Mouse (Mus musculus) right cerebral cortex, postnatal 4 days (tissue): ENCODE data around the gene Rad18.
"Not testable (repeated sequence)": the region's sequence is repeated elsewhere in the genome, so short reads cannot be mapped to it uniquely, and the experiment has no call there.

Experiments
- DNase-seq: peaks from one replicate; pipeline ENCODE4 v3.0.0-alpha.2; 2022

Gene Rad18

DNA sequence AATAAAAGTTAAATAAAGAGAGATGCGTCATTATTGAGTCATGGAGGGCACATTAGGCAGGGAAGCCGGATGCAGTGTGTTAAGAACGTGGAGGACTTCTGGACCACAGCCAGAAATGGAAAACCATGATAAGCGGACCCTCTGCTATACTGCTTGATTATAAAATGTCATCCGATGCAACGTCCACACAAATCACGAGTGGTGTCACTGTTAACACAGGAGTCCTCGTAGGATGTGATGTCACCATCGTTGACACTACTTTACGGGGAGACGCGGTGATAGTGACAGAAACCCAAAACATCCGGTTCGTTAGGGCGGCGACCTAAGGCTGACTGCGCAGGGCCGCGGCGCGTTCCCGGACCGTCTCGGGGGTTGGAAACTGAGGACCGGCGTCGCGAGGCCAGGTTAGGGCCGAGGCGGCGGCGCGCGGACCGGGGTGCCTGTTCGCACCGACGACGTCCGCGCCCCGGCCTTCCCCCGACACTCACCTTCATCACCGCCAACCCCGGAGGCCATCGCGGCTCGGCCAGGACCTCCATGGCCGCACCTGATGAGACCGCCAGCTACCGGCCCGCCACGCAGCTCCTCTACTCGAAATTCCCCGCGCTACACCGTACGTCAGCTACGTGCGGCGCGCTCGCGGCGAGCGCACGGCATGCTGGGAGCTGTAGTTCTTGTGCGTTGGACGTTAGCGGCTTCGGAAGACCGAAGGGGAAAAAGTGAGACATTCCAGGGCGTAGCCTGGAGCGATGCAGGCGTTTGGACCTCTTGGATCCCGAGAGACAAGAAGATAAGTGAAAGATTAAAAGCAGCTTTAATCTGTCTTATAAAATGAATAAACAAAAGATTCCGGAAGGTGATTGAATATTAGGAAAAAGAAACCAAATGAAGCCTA, at the start of gene Rad18:
Gene Rad18 (minus strand): TSS at position 631 of the 895 bp plus-strand sequence.
- DNase-seq = peak; percentile 81

DNA sequence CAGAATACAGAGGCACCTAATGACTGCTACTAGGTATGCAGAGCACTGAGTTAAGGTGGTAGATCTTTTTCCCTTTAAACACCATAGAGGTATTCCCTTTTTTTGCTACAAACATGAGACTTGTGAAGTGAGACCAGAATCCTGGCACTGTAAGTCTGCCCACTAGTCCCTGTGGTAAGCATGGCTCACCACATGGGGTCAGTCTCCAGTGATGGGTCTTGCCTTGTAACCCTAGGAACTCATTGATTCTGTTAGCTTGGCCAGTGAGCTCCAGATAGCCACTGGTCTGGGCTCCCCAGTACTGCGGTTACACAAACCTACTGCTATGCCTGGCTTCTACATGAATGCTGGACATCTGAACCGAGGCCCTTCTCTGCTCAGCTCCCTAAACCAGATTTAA, 45.8 kb upstream of the Rad18 start:
- DNase-seq = no peak

DNA sequence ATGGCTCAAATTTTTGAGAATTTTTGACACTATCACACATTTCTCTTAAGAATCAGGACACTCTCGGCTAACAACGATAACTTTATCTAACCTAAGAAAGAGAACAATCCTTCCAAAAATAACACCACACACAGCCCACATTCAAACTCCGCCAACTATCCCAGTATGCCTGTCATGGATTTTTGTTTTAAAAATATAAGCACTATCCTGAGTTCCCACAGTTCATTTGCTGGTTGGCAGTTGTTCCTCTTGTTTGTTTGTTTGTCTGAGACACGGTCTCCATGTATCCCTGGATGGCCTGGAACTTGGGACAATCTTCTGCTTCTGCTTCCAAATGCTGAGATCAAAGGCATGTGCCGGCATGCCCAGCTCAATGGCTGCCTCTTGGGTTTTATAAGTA, 45.3 kb upstream of the Rad18 start:
- DNase-seq = no peak

DNA sequence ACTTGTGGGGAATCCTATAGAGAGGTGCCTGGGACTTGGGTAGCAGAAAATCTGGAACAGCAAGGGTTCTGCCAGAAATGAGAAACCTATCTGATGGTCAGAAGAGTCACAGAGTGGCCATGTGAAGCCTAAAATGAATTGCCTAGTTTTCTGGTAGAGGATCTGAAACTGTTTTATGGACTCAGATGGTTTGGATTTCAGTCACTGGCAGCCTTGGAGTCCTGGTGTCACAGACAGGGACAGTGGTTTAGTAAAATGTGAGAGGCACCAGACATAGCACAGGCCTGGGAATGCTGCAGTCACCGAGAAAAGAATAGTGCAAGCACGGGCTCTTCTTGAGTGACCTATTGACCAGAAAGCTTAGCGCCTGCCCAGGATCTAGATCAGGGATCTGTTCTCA, 43.1 kb upstream of the Rad18 start:
- DNase-seq = no peak

DNA sequence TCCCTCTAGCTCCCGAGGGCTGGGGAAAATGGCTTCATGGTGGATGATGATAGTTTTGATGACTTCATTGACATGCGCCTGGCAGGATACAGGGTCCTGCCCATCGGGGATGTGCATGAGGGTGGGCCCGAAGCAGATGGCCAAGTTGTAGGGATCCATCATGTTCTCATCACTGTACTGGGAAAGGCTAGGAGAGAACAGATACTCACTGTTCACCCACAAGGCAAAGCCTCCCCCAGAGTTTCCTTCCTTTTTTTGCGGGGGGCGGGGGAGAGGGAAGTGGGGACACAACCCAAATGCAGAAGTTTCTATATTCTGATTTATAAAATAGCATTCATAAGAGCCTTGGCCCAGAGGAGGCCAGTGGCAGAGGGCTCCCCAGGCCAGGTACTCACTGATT, 42.4 kb upstream of the Rad18 start:
- no peak for DNase-seq

DNA sequence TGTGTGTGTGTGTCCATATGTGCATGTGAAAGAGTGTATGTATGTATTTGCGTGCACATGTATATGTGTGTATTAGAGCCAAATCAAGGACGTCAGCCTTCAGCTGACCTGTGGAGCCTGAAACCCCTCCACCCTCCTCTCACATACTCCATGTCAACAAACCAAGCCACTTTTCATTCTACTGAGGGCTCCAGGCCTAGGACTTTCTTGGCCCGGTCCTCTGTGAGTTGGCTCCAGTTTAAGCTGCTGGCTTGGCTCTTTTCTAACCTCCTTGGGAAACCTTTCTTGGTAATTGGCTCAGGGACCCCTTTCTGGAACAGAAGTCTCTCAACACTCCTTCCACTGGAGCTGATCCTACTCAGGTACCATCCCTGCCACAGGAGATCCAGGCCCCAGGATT, 40.0 kb upstream of the Rad18 start:
- no peak for DNase-seq

DNA sequence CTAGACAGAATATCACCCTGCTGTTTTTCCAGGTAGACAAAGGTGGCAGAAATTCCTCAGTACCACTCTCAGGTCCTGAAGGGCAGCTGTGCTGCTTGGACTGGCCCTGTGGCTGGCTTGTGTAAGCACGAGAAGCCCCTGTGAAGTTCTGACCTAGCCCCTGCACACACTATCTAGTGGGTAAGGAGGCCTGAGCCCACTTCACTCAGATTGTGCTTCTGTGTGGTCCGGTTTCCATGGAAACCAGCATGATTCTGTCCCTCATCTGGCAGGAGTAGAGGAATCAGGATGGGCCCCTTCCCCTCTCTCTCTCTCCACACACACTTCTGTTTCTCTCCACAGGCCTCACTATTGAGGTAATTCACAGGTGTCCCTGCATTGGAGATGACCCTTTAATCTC, 38.6 kb upstream of the Rad18 start:
- DNase-seq = no peak

DNA sequence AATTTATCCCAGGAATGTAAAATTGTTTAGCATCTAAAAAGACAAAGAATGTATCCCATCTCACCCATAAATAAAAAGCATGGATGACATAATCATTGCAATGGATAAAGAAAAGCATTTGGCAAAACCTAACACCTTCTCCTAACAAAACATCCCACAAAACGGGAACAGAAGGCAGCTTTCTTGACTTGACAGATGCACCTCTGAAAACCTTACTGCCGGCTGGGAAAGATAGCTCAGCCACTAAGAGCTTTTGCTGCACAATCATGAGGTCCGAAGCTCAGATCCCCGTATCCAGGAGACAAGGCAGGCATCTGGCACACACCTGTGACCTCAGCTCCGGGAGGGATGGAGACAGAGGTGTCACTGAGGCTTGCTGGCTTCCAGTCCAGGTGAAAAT, 37.5 kb upstream of the Rad18 start:
- no peak for DNase-seq

DNA sequence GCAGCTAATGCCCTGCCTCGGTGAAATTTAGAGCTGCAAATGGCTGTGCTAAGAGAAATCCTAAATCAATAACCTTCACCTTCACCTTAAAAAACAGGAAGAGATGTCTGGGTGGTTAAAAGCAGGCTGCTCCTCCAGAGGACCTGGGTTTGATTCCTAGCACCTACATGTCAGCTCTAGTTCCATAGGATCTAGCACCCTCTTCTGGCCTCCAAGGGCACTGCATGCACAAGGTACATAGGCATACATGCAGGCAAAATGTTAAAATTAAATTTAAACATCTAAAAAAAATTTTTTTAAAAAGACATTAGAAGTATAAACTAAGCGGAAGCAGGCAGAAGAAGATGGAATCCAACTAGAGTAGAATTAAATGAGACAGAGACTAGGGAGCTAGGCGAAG, 35.9 kb upstream of the Rad18 start:
- no peak for DNase-seq

DNA sequence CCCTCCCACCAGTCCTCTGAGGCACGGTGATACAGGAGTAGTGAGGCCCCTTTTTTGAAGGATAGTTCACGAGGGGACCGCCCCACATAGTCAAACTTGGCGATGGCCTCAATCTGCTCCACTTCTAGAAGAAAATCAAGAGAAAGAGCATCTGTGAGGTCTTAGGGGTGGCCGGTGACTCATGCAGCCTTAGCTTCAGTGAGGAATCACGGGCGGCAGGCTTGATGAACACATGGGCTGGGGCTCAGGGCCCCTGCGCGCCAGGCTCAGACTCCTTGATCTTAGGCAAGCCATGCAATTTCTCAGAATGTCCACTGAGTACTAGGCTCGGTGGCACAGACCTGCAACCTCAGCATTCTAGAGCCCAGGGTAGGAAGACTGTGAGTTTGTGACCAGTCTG, 34.9 kb upstream of the Rad18 start:
- no peak for DNase-seq

DNA sequence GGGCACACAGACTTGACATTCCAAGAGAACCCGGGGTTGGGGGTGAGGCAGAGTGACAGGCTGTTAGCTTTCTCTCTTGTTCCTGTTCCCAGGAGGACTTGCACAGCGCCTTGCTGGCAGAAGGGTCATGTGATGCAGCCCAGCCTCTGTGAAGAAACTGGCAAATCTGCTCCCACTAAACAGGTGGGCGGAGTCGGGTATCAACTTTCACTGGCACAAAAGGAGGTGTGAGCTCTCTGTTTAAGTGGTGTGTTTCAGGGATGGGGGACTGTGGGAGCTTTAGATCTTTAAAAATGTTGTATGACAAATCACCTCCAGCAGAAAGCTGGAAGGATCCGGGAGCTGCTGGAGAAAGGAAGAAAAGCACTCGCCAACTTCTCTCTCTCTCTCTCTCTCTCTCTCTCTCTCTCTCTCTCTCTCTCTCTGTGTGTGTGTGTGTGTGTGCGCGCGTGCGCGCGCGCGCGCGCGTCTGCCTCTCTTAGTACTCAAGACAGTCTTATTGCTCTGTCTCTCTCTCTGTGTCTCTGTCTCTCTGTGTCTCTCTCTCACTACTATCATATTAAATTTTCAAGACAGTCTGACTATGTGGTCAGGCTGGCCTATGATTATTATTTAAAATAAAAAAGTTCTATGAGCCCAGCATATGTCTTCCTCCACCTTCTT, 32.4 kb upstream of the Rad18 start:
- DNase-seq = peak; percentile 35

DNA sequence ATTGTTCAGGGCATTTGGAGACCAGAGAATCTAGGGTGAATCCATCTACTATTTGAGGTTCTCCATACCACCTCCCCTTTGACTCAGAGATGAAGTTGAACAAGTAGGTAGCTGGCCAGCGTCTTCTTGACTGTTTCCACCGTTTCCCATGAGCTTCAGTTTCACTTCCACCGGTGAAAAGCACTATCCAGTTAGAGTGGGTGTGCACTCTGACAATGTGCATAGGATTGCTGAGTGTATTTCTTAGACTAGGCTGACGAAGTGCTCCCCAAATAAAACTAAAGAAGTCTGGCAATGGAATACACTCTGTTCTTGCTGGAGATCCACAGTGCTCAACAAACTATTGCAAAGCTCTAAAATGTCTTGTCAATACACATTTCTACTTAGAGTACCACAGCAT, 29.0 kb upstream of the Rad18 start:
- DNase-seq = no peak

DNA sequence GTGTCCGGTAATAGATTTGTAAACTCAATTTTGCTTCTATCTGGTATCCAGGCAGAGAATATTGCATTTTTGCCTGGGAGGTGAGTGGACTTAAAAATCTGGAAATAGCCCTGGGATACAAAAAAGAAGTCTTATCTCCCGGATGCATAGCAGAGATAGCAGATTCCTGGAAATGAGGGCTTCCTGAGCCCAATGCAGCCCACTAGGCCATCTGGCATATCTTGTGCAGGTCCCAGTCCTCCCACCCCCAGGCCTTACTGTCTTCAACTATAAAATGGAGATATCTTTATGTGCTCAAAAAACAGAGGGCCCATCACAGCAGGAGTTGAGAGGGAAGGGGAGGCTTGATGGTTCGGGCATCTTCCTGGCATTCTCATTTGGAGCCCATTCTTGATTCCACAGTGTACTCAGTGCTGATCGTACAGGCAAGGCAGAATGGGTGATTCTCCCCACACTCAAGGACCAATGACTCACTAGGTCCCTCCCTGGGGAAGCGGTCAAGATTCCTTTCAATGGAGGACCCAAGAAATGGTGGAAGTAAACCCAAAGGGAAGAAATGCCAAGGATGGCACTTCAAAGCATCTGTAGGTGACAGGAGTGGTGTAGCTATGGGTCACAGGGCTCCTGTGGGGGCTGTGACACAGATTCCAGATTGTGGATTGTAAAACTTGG, 24.1 kb upstream of the Rad18 start:
- no peak for DNase-seq

DNA sequence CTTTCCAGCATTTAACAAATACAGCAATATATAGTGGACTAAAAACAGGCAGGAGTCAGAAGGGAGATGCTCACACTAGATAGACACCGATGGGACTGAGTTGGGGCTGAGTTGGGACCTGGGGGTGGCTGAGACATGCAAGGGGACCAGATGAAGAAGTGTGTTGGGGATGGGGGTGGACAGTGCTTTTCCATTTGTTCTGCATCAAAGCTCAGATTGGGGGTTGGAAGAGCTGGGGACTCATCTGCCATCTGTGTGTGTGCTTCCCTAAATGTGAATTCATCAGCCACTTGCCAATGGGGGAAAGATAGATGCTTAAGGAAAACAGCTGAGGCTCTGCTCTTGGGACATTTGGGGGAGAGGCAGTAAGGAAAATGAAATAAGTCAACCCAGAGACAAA, 23.5 kb upstream of the Rad18 start:
- no peak for DNase-seq

DNA sequence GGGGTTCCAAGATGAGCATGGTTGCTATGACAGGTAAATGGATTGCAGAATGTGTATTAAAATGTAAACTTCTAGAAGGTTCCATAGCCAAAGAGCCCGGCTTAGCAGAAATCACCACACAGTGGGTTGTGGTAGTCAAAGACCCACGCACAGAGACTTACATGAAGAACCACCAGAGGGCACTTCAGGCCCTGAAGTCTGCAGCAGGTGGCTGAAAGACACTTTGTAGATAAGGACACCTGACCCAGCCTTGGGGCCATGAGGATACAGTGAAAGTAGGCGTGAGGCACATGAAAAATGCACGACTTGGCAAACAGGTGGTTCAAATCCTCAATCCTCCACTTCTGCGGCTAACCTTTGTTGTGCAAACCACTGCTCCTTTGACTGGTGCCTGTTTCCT, 20.7 kb upstream of the Rad18 start:
- DNase-seq = peak; percentile 33

DNA sequence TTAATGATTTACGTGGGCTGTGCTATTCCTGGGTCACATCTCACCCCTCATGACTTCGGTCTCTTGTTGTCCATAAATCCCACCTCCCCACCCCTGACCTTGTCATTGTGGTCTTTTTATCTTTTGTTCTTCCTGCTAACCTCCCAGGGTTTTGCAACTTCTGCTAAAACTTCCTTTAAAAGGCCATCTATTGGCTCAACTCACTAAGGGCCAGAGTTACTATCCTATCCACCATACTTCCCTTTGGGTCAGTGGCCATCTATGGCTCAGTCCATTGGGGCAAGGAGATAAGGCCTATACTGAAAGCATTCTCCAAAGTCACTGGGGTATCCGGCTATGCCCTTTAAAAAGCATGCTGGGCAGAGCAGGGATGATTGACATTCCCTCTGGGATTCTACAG, 17.5 kb upstream of the Rad18 start:
- DNase-seq = no peak

DNA sequence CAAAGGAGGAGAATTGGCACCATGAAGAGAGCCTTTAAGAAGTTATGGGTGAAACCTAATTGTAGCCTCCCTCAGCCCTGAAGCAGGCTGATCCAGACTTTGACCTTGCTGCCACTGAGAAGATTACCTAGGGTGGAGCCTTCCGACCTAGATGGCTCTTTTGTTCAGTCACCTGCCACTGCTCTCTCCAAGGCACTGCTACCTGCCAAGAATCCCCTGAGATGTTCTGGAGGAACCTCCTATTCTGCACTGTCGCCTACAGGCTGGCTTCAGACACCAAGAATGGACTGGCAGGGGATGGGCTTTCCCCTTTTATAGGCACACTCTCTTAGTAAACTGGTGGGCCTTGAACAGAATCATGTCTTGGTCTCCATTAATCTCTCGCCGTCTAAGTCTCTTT, 5.8 kb upstream of the Rad18 start:
- DNase-seq = not testable (repeated sequence)

DNA sequence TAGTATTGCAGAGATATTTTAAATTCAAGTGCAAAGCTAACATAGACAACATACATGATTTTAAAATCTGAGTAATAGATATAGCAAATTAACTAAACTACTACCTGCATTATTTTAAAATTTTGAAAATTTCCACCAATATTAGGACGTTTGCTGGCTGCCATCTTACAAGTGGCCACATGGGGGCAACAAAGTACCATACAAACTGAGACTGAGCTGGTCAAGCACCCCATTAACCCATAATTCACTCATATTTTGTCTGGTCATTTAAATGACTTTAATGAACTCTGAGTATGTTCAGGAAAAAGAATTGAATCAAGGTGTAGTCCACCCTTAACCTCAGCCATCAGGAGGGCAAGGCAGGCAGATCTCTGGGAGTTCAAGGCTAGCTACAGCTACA, 3.9 kb upstream of the Rad18 start:
- peak; percentile 61 for DNase-seq

DNA sequence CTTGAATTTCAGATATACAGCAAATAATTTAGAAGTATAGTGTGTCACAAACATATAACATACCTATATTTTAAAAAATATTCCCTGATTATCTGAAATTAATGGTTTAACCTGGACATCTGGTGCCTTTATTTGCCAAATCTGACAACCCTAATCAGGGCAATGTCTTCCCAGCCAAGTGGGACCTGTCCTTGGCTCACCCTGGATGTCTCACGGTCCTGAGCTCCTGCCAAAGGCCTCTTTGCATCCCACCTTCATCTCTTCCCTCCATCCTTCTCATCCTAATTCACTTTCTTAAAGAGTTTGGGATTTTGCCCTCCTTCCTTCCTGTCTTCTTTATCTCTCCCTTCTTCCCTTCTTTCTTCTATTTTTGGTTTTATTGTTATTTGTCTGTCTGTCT, 2.6 kb upstream of the Rad18 start:
- no peak for DNase-seq

DNA sequence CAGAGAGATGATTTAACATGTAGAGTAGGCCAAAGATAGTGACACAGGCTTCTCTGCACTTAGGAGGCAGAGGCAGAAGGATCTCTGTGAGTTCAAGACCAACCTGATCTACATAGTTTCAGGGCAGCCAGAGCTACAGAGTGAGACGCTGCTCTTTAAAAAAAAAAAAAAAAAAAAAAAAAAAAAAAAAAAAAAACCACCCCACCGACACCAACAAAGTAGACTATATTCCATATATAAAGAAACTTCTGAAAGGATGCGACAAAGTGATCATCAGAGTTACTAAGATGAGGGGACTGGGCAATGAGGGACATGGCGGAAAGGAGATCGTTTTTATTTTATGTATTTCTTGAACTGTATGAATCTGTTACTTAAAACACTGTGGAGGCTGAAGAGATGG, 2.0 kb downstream of the Rad18 start:
- DNase-seq = no peak

DNA sequence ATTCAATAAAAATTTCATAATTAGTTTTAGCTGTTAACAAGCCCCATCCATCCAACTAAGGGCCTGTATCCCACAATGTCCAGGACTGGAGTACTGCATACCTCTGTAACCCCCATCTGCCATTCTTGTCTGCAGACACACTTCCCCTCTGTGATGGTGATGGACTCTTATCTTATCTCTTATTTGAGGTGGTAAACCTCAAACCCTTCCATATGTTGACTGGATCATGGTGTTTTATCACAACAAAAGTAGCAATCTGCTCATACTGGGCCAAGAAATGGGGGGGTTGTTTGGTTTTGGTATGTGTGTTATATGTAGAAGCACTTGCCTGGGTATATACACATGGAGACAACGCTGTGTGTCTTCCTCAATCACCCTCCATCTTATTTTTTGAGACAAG, 5.0 kb downstream of the Rad18 start:
- DNase-seq = no peak

DNA sequence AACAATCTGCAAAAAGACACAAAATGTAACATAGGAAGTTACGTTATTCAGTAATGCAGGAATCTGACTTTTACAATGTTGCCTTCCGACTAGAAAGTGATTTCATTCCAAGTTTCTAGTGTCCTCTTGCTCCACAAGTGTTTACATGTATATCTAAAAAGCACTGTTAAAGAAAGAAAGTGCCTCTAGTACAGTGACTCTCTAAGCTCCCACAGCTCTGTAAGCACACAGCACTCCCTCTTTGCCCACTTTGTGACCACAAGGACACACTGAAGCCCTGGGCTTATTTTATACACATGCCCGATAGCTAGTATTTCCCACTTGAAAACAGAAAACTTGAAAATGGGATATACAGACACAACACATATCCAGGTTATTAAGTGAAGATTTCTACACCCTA, 8.5 kb downstream of the Rad18 start:
- no peak for DNase-seq

DNA sequence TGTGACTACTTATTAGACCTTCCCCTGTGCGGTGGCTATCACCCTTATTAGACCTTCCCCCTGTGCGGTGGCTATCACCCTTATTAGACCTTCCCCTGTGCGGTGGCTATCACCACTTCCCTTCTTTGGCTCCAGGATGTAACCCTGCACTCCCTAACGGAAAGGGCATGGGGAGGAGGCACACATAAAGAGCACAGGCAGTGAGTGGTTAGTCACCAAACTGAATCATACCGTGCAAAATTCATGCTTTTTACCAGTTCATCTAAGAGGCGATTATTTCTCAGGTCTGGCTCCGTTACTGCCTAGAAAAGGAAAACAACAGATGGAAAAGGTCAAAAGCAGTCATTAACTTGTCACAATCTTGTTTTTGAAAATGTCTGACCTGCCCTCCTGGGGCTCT, 10.0 kb downstream of the Rad18 start:
- DNase-seq = no peak

DNA sequence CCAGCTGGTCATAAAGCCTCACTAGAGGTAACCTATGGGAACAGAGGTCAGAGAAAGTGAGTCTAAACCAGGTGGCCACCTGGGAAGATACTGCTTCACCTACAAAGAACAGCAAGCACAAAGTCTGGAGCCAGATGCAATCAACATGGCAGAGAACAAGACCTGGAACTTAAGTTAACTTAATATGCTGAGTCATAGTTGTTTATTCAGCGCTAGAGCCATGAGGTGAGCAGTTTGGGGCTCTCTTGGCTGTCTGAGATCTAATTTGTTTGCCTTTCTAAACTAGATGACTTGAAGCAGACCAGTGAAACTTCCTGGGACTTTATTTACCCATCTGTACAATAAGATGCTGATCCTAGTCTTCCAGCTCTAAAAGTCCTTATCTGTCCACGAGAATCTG, 12.4 kb downstream of the Rad18 start:
- no peak for DNase-seq
